Mouse (Mus musculus) stomach, postnatal 0 days (tissue): ENCODE results near the gene Hoxa2. TPM values are rescaled to one million over a fixed set of nuclear protein-coding genes. Genes with fewer than 3 reads are reported as not detected.
A peak's percentile ranks its signal among the peaks of the same experiment; 100 is the strongest.

ENCODE experiments used
- ATAC-seq: fragments of 200-750 bp; cut with Nextera tagmentation; 2 replicates; pipeline ENCODE4 v1.8.0; 2017; ENCODE audit not compliant: low FRiP score, low TSS enrichment
- DNase-seq: peaks from one replicate; pipeline ENCODE4 v3.0.0-alpha.2; 2016; ENCODE audit warnings: low spot score
- H3K27ac ChIP-seq: fragments of 300-500 bp; sonication (generic); replicated peaks from 2 replicates; pipeline ENCODE4 v1.5.1; 2014; ENCODE audit warnings: mild to moderate bottlenecking, control low read depth
- H3K27me3 ChIP-seq: fragments of 300-500 bp; sonication (generic); 2 replicates; pipeline ENCODE4 v1.6.1; 2014; ENCODE audit warnings: low read length; ENCODE audit not compliant: control insufficient read depth, insufficient read depth
- H3K36me3 ChIP-seq: fragments of 300-500 bp; sonication (generic); 2 replicates; pipeline ENCODE4 v1.6.1; 2014; ENCODE audit warnings: low read length, mixed read lengths; ENCODE audit not compliant: control insufficient read depth, insufficient read depth
- H3K4me1 ChIP-seq: fragments of 300-500 bp; sonication (generic); replicated peaks from 2 replicates; pipeline ENCODE4 v1.6.1; 2014; ENCODE audit warnings: antibody characterized with exemption; ENCODE audit not compliant: control insufficient read depth, insufficient read depth
- H3K4me2 ChIP-seq: fragments of 300-500 bp; sonication (generic); replicated peaks from 2 replicates; pipeline ENCODE4 v1.6.1; 2014; ENCODE audit warnings: low read depth, mild to moderate bottlenecking, control low read depth, moderate library complexity
- H3K4me3 ChIP-seq: fragments of 300-500 bp; sonication (generic); 2 replicates; pipeline ENCODE4 v1.5.1; 2014; ENCODE audit warnings: low read depth, low read length, control low read depth
- H3K9ac ChIP-seq: fragments of 300-500 bp; sonication (generic); 2 replicates; pipeline ENCODE4 v1.6.1; 2014; ENCODE audit warnings: mild to moderate bottlenecking, low read length, control low read depth, mixed read lengths
- H3K9me3 ChIP-seq: fragments of 300-500 bp; sonication (generic); 2 replicates; pipeline ENCODE4 v1.6.1; 2016; ENCODE audit warnings: low read length; ENCODE audit not compliant: control insufficient read depth
- CTCF ChIP-seq: IDR thresholded peaks from 2 replicates; pipeline ENCODE4 v1.5.1; 2016; ENCODE audit warnings: antibody characterized with exemption, low read depth, mild to moderate bottlenecking, moderate library complexity
- EP300 ChIP-seq: optimal IDR thresholded peaks from 2 replicates; pipeline ENCODE3; 2016; ENCODE audit warnings: antibody characterized with exemption
- WGBS: fragments of 180-500 bp; shearing (Covaris S2); extraction: QIAGEN DNeasy Blood & Tissue Kit; methylation state at CpG from one replicate; pipeline ENCODE4 v1.1.7; 2014; 5-methylcytosine and 5-hydroxymethylcytosine counted together
- polyA plus RNA-seq: library from polyadenylated mRNA; unstranded; fragments of >200 nt; fragmentation: Nextera tagmentation; extraction: Ambion mirVana; gene quantifications from 2 replicates; pipeline ENCODE4 v1.2.1, GENCODE M21; 2015

Hoxa2 gene
- polyA plus RNA-seq, 1 experiment from 2014 or later = 5.3 TPM

GRCm38 (mm10) chr6:52196811-52197210 is 32.2 kb upstream of the Hoxa2 start:
- Histone ChIP-seq H3K4me2 (peak overlapping the region; percentile 42), H3K9me3 (no peaks in the 10 kb centered on the region), H3K9ac (no peak overlapping the region), H3K27me3 (no peaks in the 10 kb centered on the region; the same call in 1 of the 2 replicates), H3K4me1 (no peaks in the 10 kb centered on the region), H3K36me3 (no peaks in the 10 kb centered on the region), H3K27ac (peak overlapping the region; percentile 85), H3K4me3 (0 out of 2 replicates have a peak overlapping the region, but pooled peaks have one; percentile 10)
- DNase-seq (no peak), ATAC-seq (no peak)
- TF ChIP-seq EP300 (no peak), CTCF (no peak)
- 13% methylated on average over 9 of the region's 9 CpGs for WGBS

DNA sequence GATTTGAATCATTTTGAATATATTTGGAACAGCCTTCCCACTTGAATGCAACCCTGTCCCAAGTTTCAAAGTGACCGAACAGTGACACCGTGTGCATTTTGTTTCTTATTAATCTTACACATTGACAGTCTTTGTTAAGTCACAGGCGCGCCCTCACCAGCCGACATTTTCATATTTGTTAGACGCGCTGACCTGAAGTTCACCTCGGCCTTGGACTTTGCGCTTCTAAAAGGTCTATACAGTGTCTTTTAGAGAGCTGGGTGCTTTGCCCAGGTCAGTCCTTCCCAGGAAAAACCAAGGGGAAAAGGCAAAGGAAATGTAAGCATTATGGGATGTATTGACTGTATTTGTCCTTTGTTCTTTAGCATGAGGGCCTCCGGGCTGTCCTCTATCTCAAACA is 30.1 kb upstream of the Hoxa2 start:
- no peaks in the 10 kb centered on the region; the same call in 1 of the 2 replicates for H3K27me3 ChIP-seq
- DNase-seq = no peak

GRCm38 (mm10) chr6:52191860-52192550 is 27.4 kb upstream of the Hoxa2 start:
- peak overlapping the region; percentile 71 for H3K9ac ChIP-seq
- peak overlapping the region; percentile 64 for H3K4me3 ChIP-seq
- TF ChIP-seq CTCF (no peak), EP300 (no peak)
- WGBS = under 1% methylated on average over 38 of the region's 55 CpGs
- H3K27ac ChIP-seq = peak overlapping the region; percentile 88
- peak; percentile 81 for DNase-seq
- 0 out of 2 replicates have a peak, but pooled peaks cover 3% of the 10 kb centered on the region for H3K4me1 ChIP-seq
- H3K9me3 ChIP-seq = no peaks in the 10 kb centered on the region
- H3K36me3 ChIP-seq = no peaks in the 10 kb centered on the region
- no peaks in the 10 kb centered on the region; the same call in 1 of the 2 replicates for H3K27me3 ChIP-seq
- peak overlapping the region; percentile 88 for H3K4me2 ChIP-seq
- ATAC-seq = peak; percentile 84

More for the DNA sequence above, 30.1 kb upstream of the Hoxa2 start:
- H3K4me3 ChIP-seq = no peak overlapping the region
- H3K36me3 ChIP-seq = no peaks in the 10 kb centered on the region
- 0 out of 2 replicates have a peak overlapping the region, but pooled peaks have one; percentile 45 for H3K9ac ChIP-seq
- TF ChIP-seq CTCF (no peak), EP300 (no peak)
- H3K4me1 ChIP-seq = no peaks in the 10 kb centered on the region
- H3K4me2 ChIP-seq = peak overlapping the region; percentile 27
- no peaks in the 10 kb centered on the region for H3K9me3 ChIP-seq
- H3K27ac ChIP-seq = peak overlapping the region; percentile 8; the same call in 1 of the 2 replicates
- ATAC-seq = no peak
- WGBS = 23% methylated on average over 10 of the region's 10 CpGs

GRCm38 (mm10) chr6:52190906-52191810 is 26.5 kb upstream of the Hoxa2 start, which contains the start of gene Hoxa4:
TSS of gene Hoxa4 (minus strand) at chr6:52191753.
- peak within 1 kb of the TSS; percentile 90 for H3K9ac ChIP-seq
- TF ChIP-seq EP300 (no peak), CTCF (0 out of 2 replicates have a peak, but pooled peaks have one; percentile 2)
- peaks cover 2% of the 10 kb centered on the region; the same call in 1 of the 2 replicates for H3K27me3 ChIP-seq
- no peaks in the 10 kb centered on the region for H3K9me3 ChIP-seq
- no peaks in the 10 kb centered on the region for H3K36me3 ChIP-seq
- DNase-seq (no peak), ATAC-seq (no peak)
- H3K27ac ChIP-seq = peak within 1 kb of the TSS; percentile 97
- H3K4me1 ChIP-seq = 0 out of 2 replicates have a peak, but pooled peaks cover 3% of the 10 kb centered on the region
- 1% methylated on average over 60 of the region's 102 CpGs for WGBS
- H3K4me3 ChIP-seq = peak within 1 kb of the TSS; percentile 64
- H3K4me2 ChIP-seq = peak within 1 kb of the TSS; percentile 88

- peak; percentile 20; the same call in 1 of the 2 replicates for TF ChIP-seq CTCF
- no peak for TF ChIP-seq EP300
- peak overlapping the region; percentile 64 for H3K4me3 ChIP-seq
- H3K9ac ChIP-seq = peak overlapping the region; percentile 90
- 0 out of 2 replicates have a peak, but pooled peaks cover 3% of the 10 kb centered on the region for H3K4me1 ChIP-seq
- 10% methylated on average over 23 of the region's 23 CpGs for WGBS
- H3K4me2 ChIP-seq = peak overlapping the region; percentile 74
- H3K27ac ChIP-seq = peak overlapping the region; percentile 97
- H3K27me3 ChIP-seq = peaks cover 2% of the 10 kb centered on the region; the same call in 1 of the 2 replicates
- peak; percentile 35 for DNase-seq
- H3K9me3 ChIP-seq = no peaks in the 10 kb centered on the region
- H3K36me3 ChIP-seq = no peaks in the 10 kb centered on the region
- ATAC-seq = no peak
Observed at GRCm38 (mm10) chr6:52190410-52190809, 25.8 kb upstream of the Hoxa2 start.
